Mouse (Mus musculus) heart, embryonic 14.5 days (tissue): ENCODE measurements around the gene Blcap. TPM values are rescaled to one million over a fixed set of nuclear protein-coding genes. Genes with fewer than 3 reads are reported as not detected.

ENCODE experiments used
- ATAC-seq: fragments of 200-750 bp; cut with Nextera tagmentation; 2 replicates; pipeline ENCODE4 v1.8.0; 2017; ENCODE audit warnings: low read depth, moderate TSS enrichment; ENCODE audit not compliant: insufficient number of reproducible peaks, insufficient read depth, low FRiP score
- H3K27ac ChIP-seq, 2 experiments: fragments of 200-500 bp in 1 of 2; fragments of 300-500 bp in 1 of 2; sonication (generic) in 1 of 2; replicated peaks in 1 of 2; 2 replicates each; pipeline ENCODE4 v1.5.1; 2012 to 2014; ENCODE audit warnings: low read depth in 2 of 2, low read length in 2 of 2, control low read depth in 1 of 2, mild to moderate bottlenecking in 1 of 2, mixed read lengths in 1 of 2; ENCODE audit not compliant: control insufficient read depth in 1 of 2, insufficient read depth in 1 of 2
- H3K27me3 ChIP-seq: fragments of 300-500 bp; sonication (generic); 2 replicates; pipeline ENCODE4 v1.6.1; 2014; ENCODE audit warnings: mild to moderate bottlenecking, low read length, control low read depth; ENCODE audit not compliant: control insufficient read depth, insufficient read depth
- H3K36me3 ChIP-seq: fragments of 300-500 bp; sonication (generic); 2 replicates; pipeline ENCODE4 v1.6.1; 2014; ENCODE audit warnings: mild to moderate bottlenecking, control low read depth, low read length, mixed read lengths; ENCODE audit not compliant: control insufficient read depth, insufficient read depth
- H3K4me1 ChIP-seq, 2 experiments: fragments of 200-500 bp in 1 of 2; fragments of 300-500 bp in 1 of 2; sonication (generic) in 1 of 2; 2 replicates each; pipeline ENCODE4 v1.6.1; 2012 to 2014; ENCODE audit warnings: low read length in 2 of 2, control low read depth in 1 of 2, mixed read lengths in 1 of 2; ENCODE audit not compliant: control insufficient read depth in 2 of 2, insufficient read depth in 2 of 2
- H3K4me2 ChIP-seq: fragments of 300-500 bp; sonication (generic); 2 replicates; pipeline ENCODE4 v1.6.1; 2014; ENCODE audit warnings: mild to moderate bottlenecking, low read length
- H3K4me3 ChIP-seq, 2 experiments: fragments of 200-500 bp in 1 of 2; fragments of 300-500 bp in 1 of 2; sonication (generic) in 1 of 2; 2 replicates each; pipeline ENCODE4 v1.5.1; 2012 to 2014; ENCODE audit warnings: low read length in 2 of 2, mild to moderate bottlenecking in 2 of 2, control low read depth in 1 of 2, low read depth in 1 of 2, moderate library complexity in 1 of 2; ENCODE audit not compliant: control insufficient read depth in 1 of 2, insufficient read depth in 1 of 2
- H3K9ac ChIP-seq: fragments of 300-500 bp; sonication (generic); 2 replicates; pipeline ENCODE4 v1.6.1; 2014; ENCODE audit warnings: mild to moderate bottlenecking, low read length
- H3K9me3 ChIP-seq: fragments of 300-500 bp; sonication (generic); 2 replicates; pipeline ENCODE4 v1.6.1; 2016; ENCODE audit warnings: low read length, control low read depth; ENCODE audit not compliant: control insufficient read depth
- WGBS: fragments of 180-500 bp; shearing (Covaris S2); extraction: QIAGEN DNeasy Blood & Tissue Kit; methylation state at CpG from one replicate; pipeline ENCODE4 v1.1.7; 2014; 5-methylcytosine and 5-hydroxymethylcytosine counted together
- polyA plus RNA-seq: library from polyadenylated mRNA; unstranded; fragments of >200 nt; fragmentation: Nextera tagmentation; extraction: Ambion mirVana; gene quantifications from 2 replicates; pipeline ENCODE4 v1.2.1, GENCODE M21; 2014

The Blcap gene
- polyA plus RNA-seq, 1 experiment from 2014 or later, result 41.0 TPM

- Histone ChIP-seq H3K27ac (no peak overlapping the region), H3K36me3 (no peaks in the 10 kb centered on the region), H3K27me3 (no peaks in the 10 kb centered on the region), H3K4me2 (no peak overlapping the region), H3K9ac (no peak overlapping the region), H3K4me3 (no peak overlapping the region), H3K9me3 (no peaks in the 10 kb centered on the region), H3K4me1 (no peaks in the 10 kb centered on the region)
- 47% methylated on average over 6 of the region's 6 CpGs for WGBS
- no peak for ATAC-seq
Observed at GRCm38 (mm10) chr2:157517526-157517925, 53.5 kb downstream of the Blcap start.

- no peak overlapping the region for H3K4me3 ChIP-seq
- ATAC-seq, result no peak
- no peaks in the 10 kb centered on the region for H3K27me3 ChIP-seq
- no peak overlapping the region for H3K9ac ChIP-seq
- H3K4me2 ChIP-seq, result no peak overlapping the region
- H3K9me3 ChIP-seq, result no peaks in the 10 kb centered on the region
- 18% methylated on average over 4 of the region's 4 CpGs for WGBS
- H3K27ac ChIP-seq, result no peak overlapping the region
- H3K4me1 ChIP-seq, result no peaks in the 10 kb centered on the region
- no peaks in the 10 kb centered on the region for H3K36me3 ChIP-seq
Observed at GRCm38 (mm10) chr2:157514353-157514752, 56.7 kb downstream of the Blcap start.

- no peak overlapping the region for H3K9ac ChIP-seq
- no peak for ATAC-seq
- no peak overlapping the region for H3K4me3 ChIP-seq
- H3K4me2 ChIP-seq, result no peak overlapping the region
- no peak overlapping the region for H3K27ac ChIP-seq
- H3K9me3 ChIP-seq, result no peaks in the 10 kb centered on the region
- H3K36me3 ChIP-seq, result no peaks in the 10 kb centered on the region
- no peaks in the 10 kb centered on the region for H3K4me1 ChIP-seq
- H3K27me3 ChIP-seq, result no peaks in the 10 kb centered on the region
- 33% methylated on average over 9 of the region's 9 CpGs for WGBS
Observed at GRCm38 (mm10) chr2:157513737-157514208, 57.3 kb downstream of the Blcap start.

GRCm38 (mm10) chr2:157512859-157513258, 58.2 kb downstream of the Blcap start:
- H3K4me3 ChIP-seq, result no peak overlapping the region
- no peak overlapping the region for H3K4me2 ChIP-seq
- H3K27ac ChIP-seq, result no peak overlapping the region
- H3K9me3 ChIP-seq, result no peaks in the 10 kb centered on the region
- WGBS, result 73% methylated on average over 9 of the region's 9 CpGs
- H3K27me3 ChIP-seq, result peaks cover 4% of the 10 kb centered on the region; the same call in 1 of the 2 replicates
- H3K36me3 ChIP-seq, result no peaks in the 10 kb centered on the region
- no peak for ATAC-seq
- no peaks in the 10 kb centered on the region for H3K4me1 ChIP-seq
- H3K9ac ChIP-seq, result no peak overlapping the region

GRCm38 (mm10) chr2:157510031-157510430, 61.0 kb downstream of the Blcap start:
- Histone ChIP-seq H3K4me2 (no peak overlapping the region), H3K4me3 (no peak overlapping the region), H3K9me3 (no peaks in the 10 kb centered on the region), H3K9ac (no peak overlapping the region), H3K4me1 (no peaks in the 10 kb centered on the region), H3K27ac (no peak overlapping the region), H3K27me3 (peaks cover 17% of the 10 kb centered on the region), H3K36me3 (no peaks in the 10 kb centered on the region)
- ATAC-seq, result no peak
- WGBS, result 79% methylated on average over 4 of the region's 4 CpGs

GRCm38 (mm10) chr2:157509182-157509581, 61.9 kb downstream of the Blcap start:
- ATAC-seq, result no peak
- H3K9me3 ChIP-seq, result no peaks in the 10 kb centered on the region
- no peak overlapping the region for H3K4me3 ChIP-seq
- H3K36me3 ChIP-seq, result no peaks in the 10 kb centered on the region
- WGBS, result 67% methylated on average over 5 of the region's 5 CpGs
- no peak overlapping the region for H3K9ac ChIP-seq
- no peaks in the 10 kb centered on the region for H3K4me1 ChIP-seq
- peaks cover 17% of the 10 kb centered on the region for H3K27me3 ChIP-seq
- H3K4me2 ChIP-seq, result no peak overlapping the region
- H3K27ac ChIP-seq, result no peak overlapping the region

- WGBS, result 26% methylated on average over 14 of the region's 14 CpGs
- no peak overlapping the region for H3K4me2 ChIP-seq
- no peak overlapping the region for H3K9ac ChIP-seq
- H3K4me3 ChIP-seq, result no peak overlapping the region
- no peak overlapping the region for H3K27ac ChIP-seq
- H3K9me3 ChIP-seq, result no peaks in the 10 kb centered on the region
- no peak for ATAC-seq
- no peaks in the 10 kb centered on the region for H3K36me3 ChIP-seq
- no peaks in the 10 kb centered on the region for H3K4me1 ChIP-seq
- peaks cover 17% of the 10 kb centered on the region for H3K27me3 ChIP-seq
Observed at GRCm38 (mm10) chr2:157506779-157507178, 64.3 kb downstream of the Blcap start.
